Mouse (Mus musculus): ENCODE measurements around the gene Gm7694.

- TF ChIP-seq CTCF (conservative IDR thresholded peaks at IDR 0.05; ENCODE audit: low read length), result no peak
- TF ChIP-seq NANOG (IDR thresholded peaks at IDR 0.05; ENCODE audit: borderline replicate concordance, low read length), result no peak
These were observed 3.0 kb downstream of the Gm7694 start for GRCm38 (mm10) chr1:170303103-170303502.
